Mouse (Mus musculus) myocyte (in vitro differentiated cells): ENCODE data around the gene Ybx2. TPM values are rescaled to one million over a fixed set of nuclear protein-coding genes. Genes with fewer than 3 reads are reported as not detected.

ENCODE experiments used
- H3K27me3 ChIP-seq: one replicate; pipeline ENCODE4 v1.6.1; 2011; ENCODE audit not compliant: control insufficient read depth, insufficient read depth, insufficient read length
- H3K36me3 ChIP-seq: one replicate; pipeline ENCODE4 v1.6.1; 2011; ENCODE audit not compliant: control insufficient read depth, insufficient read depth
- H3K4me2 ChIP-seq: one replicate; pipeline ENCODE4 v1.6.1; 2011; ENCODE audit warnings: low read depth, control low read depth
- H3K4me3 ChIP-seq: one replicate; pipeline ENCODE4 v1.5.1; 2011; ENCODE audit warnings: mild to moderate bottlenecking, control low read depth, moderate library complexity
- H3K79me2 ChIP-seq: one replicate; pipeline ENCODE4 v1.6.1; 2011; ENCODE audit not compliant: control insufficient read depth, insufficient read depth
- H3ac ChIP-seq: one replicate; pipeline ENCODE4 v1.6.1; 2011; ENCODE audit not compliant: control insufficient read depth, insufficient read length
- E2F4 ChIP-seq: IDR thresholded peaks from one replicate; pipeline ENCODE4 v1.6.1; 2011; ENCODE audit warnings: mild to moderate bottlenecking, control low read depth, moderate library complexity; ENCODE audit not compliant: insufficient read depth
- MYOD1 ChIP-seq, 3 experiments: IDR thresholded peaks; one replicate each; pipeline ENCODE4 v1.6.1; 2011; ENCODE audit warnings: control low read depth in 2 of 3, low read depth in 2 of 3, mild to moderate bottlenecking in 2 of 3, moderate library complexity in 1 of 3; ENCODE audit not compliant: insufficient read length in 2 of 3, control insufficient read depth in 1 of 3
- REST ChIP-seq: IDR thresholded peaks from one replicate; pipeline ENCODE4 v1.6.1; 2011; ENCODE audit warnings: mild to moderate bottlenecking, control low read depth, moderate library complexity; ENCODE audit not compliant: insufficient read depth, insufficient read length
- SRF ChIP-seq: IDR thresholded peaks from one replicate; pipeline ENCODE4 v1.6.1; 2011; ENCODE audit warnings: low read depth; ENCODE audit not compliant: control insufficient read depth, insufficient read length
- polyA plus RNA-seq: library from polyadenylated mRNA; unstranded; fragments of >200 nt; fragmentation: generic; extraction: Trizol; gene quantifications from one replicate; pipeline ENCODE4 v1.2.1, GENCODE M21; 2012; ENCODE audit warnings: missing spikeins

Ybx2 gene
- polyA plus RNA-seq, 1 experiment, result 0.12 TPM

DNA sequence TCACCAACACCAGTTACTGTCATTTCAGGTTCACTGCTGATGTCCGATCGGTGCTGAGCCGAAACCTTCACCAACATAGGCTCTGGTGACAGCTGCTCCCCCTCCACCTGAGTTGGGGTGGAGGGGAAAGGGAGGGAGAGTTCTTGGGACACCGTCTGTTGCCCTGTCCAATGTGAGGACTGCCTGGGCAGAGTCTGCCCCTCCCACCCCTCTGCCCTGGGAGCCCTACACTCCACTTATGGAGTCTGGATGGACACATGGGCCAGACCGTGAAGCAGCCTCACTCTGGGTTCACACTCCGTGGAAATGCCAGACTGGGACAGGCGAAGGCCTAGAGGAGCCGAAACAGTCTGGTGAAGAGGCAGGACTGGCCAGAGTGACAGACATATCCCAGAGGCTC lies 54.4 kb downstream of the Ybx2 start:
- H3K27me3 ChIP-seq, result no peaks in the 10 kb centered on the region
- peaks cover 32% of the 10 kb centered on the region for H3K79me2 ChIP-seq
- no peak overlapping the region for H3K4me3 ChIP-seq
- peaks cover 36% of the 10 kb centered on the region for H3K36me3 ChIP-seq
- no peak overlapping the region for H3K4me2 ChIP-seq
- H3ac ChIP-seq, result no peak overlapping the region
- TF ChIP-seq SRF, result no peak
- no peak for TF ChIP-seq E2F4
- TF ChIP-seq REST, result no peak
- TF ChIP-seq MYOD1 (IDR thresholded peaks at IDR 0.05; ENCODE audit: control insufficient read depth in 1 of 3, insufficient read length in 2 of 3, low read depth in 2 of 3), result no peak

Other genes with a start within 250 kb of the Ybx2 start
- 5.5 TPM for gene Tnfsf12, start 239.9 kb upstream of the Ybx2 start, polyA plus RNA-seq
- 1.6 TPM for gene Tnfsfm13, start 239.7 kb upstream of the Ybx2 start, polyA plus RNA-seq
- 69.5 TPM for gene Polr2a, start 177.2 kb upstream of the Ybx2 start, polyA plus RNA-seq
- gene Slc35g3, start 173.8 kb upstream of the Ybx2 start, polyA plus RNA-seq, result 0.26 TPM
- 9.4 TPM for gene Zbtb4, start 169.9 kb upstream of the Ybx2 start, polyA plus RNA-seq
- 95.3 TPM for gene Chrnb1, start 139.9 kb upstream of the Ybx2 start, polyA plus RNA-seq
- gene Fgf11, start 133.9 kb upstream of the Ybx2 start, polyA plus RNA-seq, result 17.5 TPM
- gene Tmem102, start 130.2 kb upstream of the Ybx2 start, polyA plus RNA-seq, result 0.61 TPM
- gene Gm39566, start 120.5 kb upstream of the Ybx2 start, polyA plus RNA-seq, result 0.02 TPM
- not detected for gene Spem2, start 117.3 kb upstream of the Ybx2 start, polyA plus RNA-seq
- gene Spem1, start 113.6 kb upstream of the Ybx2 start, polyA plus RNA-seq, result 0.05 TPM
- gene Nlgn2, start 98.0 kb upstream of the Ybx2 start, polyA plus RNA-seq, result 12.8 TPM
- 259 TPM for gene Tmem256, start 97.3 kb upstream of the Ybx2 start, polyA plus RNA-seq
- 91.9 TPM for gene Plscr3, start 89.4 kb upstream of the Ybx2 start, polyA plus RNA-seq
- gene Tnk1, start 77.1 kb upstream of the Ybx2 start, polyA plus RNA-seq, result not detected
- gene Tmem95, start 57.8 kb upstream of the Ybx2 start, polyA plus RNA-seq, result not detected
- gene Kctd11, start 54.4 kb upstream of the Ybx2 start, polyA plus RNA-seq, result 24.5 TPM
- 1.4 TPM for gene Acap1, start 40.3 kb upstream of the Ybx2 start, polyA plus RNA-seq
- 3.0 TPM for gene 2810408A11Rik, start 34.8 kb upstream of the Ybx2 start, polyA plus RNA-seq
- 42.2 TPM for gene Neurl4, start 34.7 kb upstream of the Ybx2 start, polyA plus RNA-seq
- gene Gps2, start 21.9 kb upstream of the Ybx2 start, polyA plus RNA-seq, result 38.0 TPM
- 1,243 TPM for gene Eif5a, start 13.8 kb upstream of the Ybx2 start, polyA plus RNA-seq
- gene Slc2a4, start 12.4 kb downstream of the Ybx2 start, polyA plus RNA-seq, result 14.1 TPM
- gene Cldn7, start 29.0 kb downstream of the Ybx2 start, polyA plus RNA-seq, result not detected
- gene Ctdnep1, start 45.4 kb downstream of the Ybx2 start, polyA plus RNA-seq, result 146 TPM
- 91.5 TPM for gene Elp5, start 46.7 kb downstream of the Ybx2 start, polyA plus RNA-seq
- gene Gabarap, start 55.3 kb downstream of the Ybx2 start, polyA plus RNA-seq, result 530 TPM
- 58.6 TPM for gene Phf23, start 60.0 kb downstream of the Ybx2 start, polyA plus RNA-seq
- 24.3 TPM for gene Dvl2, start 64.8 kb downstream of the Ybx2 start, polyA plus RNA-seq
- gene Acadvl, start 79.6 kb downstream of the Ybx2 start, polyA plus RNA-seq, result 130 TPM
- gene Dlg4, start 81.1 kb downstream of the Ybx2 start, polyA plus RNA-seq, result 26.8 TPM
- gene Asgr1, start 118.3 kb downstream of the Ybx2 start, polyA plus RNA-seq, result 0.06 TPM
- 0.85 TPM for gene Asgr2, start 156.8 kb downstream of the Ybx2 start, polyA plus RNA-seq
- gene Mgl2, start 194.5 kb downstream of the Ybx2 start, polyA plus RNA-seq, result 1.2 TPM
- gene Clec10a, start 220.4 kb downstream of the Ybx2 start, polyA plus RNA-seq, result 0.13 TPM